Mouse (Mus musculus): Measurements from ENCODE around the gene 2210408I21Rik. TPM values are rescaled to one million over a fixed set of nuclear protein-coding genes. Genes with fewer than 3 reads are reported as not detected.

Gene 2210408I21Rik
- polyA plus RNA-seq, 1 experiment from 2014 or later = 8.0 TPM

GRCm38 (mm10) chr13:77208764-77209418, 73.6 kb downstream of the 2210408I21Rik start:
- Histone ChIP-seq H3K4me3 (replicated peaks) (no peak overlapping the region), H3K9me3 (replicated peaks) (no peaks in the 10 kb centered on the region), H3K36me3 (no peaks in the 10 kb centered on the region), H3K27me3 (no peaks in the 10 kb centered on the region), H3K27ac (no peak overlapping the region), H3K9ac (no peak overlapping the region), H3K4me1 (no peaks in the 10 kb centered on the region), H3K4me2 (no peak overlapping the region)
- WGBS = 82% methylated on average over 7 of the region's 7 CpGs
- no peak for ATAC-seq (replicated peaks; ENCODE audit: low FRiP score)

- ATAC-seq (replicated peaks; ENCODE audit: low FRiP score) = no peak
- Histone ChIP-seq H3K9ac (no peak overlapping the region), H3K9me3 (replicated peaks) (no peaks in the 10 kb centered on the region), H3K36me3 (no peaks in the 10 kb centered on the region), H3K4me3 (replicated peaks) (no peak overlapping the region), H3K27me3 (no peaks in the 10 kb centered on the region), H3K27ac (no peak overlapping the region), H3K4me1 (no peaks in the 10 kb centered on the region), H3K4me2 (no peak overlapping the region)
Measured at GRCm38 (mm10) chr13:77213196-77213595, 77.9 kb downstream of the 2210408I21Rik start.

DNA sequence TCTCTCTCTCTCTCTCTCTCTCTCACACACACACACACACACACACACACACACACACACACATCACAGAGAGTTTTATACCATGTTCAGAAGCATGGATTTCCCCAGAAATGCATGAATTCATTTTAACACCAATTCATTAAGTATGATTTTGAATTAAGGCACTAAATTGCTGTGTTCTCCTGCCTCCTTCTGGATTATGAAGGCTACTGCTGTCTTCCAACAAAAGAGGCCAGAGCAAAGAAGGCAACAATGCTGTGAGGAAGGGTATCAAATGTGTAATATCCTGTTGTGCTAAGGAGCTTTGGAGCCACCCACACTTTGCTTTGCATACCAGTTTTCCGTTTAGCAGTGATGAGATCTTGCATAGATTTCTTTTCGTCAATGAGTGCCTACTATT, 80.1 kb downstream of the 2210408I21Rik start:
- ATAC-seq (replicated peaks; ENCODE audit: low FRiP score) = no peak
- no peaks in the 10 kb centered on the region for H3K9me3 ChIP-seq (replicated peaks)
- H3K4me1 ChIP-seq = no peaks in the 10 kb centered on the region
- no peaks in the 10 kb centered on the region for H3K27me3 ChIP-seq
- no peak overlapping the region for H3K9ac ChIP-seq
- H3K4me2 ChIP-seq = no peak overlapping the region
- H3K4me3 ChIP-seq (replicated peaks) = no peak overlapping the region
- no peak overlapping the region for H3K27ac ChIP-seq
- WGBS = 74% methylated on average over 2 of the region's 2 CpGs
- no peaks in the 10 kb centered on the region for H3K36me3 ChIP-seq

DNA sequence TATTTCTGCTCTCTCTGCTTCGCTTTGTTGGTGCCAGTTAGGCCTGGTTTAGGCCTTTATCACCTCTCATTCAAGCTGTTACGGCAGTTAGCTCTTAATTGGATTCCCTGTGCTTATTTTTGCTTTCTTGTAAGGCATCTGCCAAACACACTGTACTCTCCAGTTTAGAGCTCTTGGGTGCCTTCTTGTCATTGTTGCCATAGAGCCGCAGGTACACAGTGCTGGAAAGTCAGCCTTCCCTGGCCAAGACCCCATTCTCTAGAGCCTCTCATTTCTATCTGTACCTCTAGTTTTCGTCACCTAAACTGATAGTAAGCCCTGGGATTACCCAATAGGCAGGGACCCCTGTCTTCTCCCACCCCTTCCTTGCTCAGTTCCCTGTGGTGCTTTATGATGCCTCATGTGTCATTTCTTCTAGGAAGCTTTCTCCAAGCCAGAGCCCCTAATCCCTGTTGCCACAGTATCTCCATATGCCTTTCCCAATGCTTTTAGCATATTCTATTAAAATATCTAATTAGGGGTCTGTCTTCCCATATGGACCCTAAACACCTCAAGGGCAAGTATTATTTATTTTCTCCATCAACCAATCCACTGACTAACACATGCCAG, 82.4 kb downstream of the 2210408I21Rik start:
- Histone ChIP-seq H3K27ac (no peak overlapping the region), H3K4me3 (replicated peaks) (no peak overlapping the region), H3K36me3 (no peaks in the 10 kb centered on the region), H3K4me2 (no peak overlapping the region), H3K9me3 (replicated peaks) (no peaks in the 10 kb centered on the region), H3K9ac (no peak overlapping the region), H3K27me3 (no peaks in the 10 kb centered on the region), H3K4me1 (no peaks in the 10 kb centered on the region)
- WGBS = 88% methylated on average over 4 of the region's 4 CpGs
- ATAC-seq (replicated peaks; ENCODE audit: low FRiP score) = no peak

DNA sequence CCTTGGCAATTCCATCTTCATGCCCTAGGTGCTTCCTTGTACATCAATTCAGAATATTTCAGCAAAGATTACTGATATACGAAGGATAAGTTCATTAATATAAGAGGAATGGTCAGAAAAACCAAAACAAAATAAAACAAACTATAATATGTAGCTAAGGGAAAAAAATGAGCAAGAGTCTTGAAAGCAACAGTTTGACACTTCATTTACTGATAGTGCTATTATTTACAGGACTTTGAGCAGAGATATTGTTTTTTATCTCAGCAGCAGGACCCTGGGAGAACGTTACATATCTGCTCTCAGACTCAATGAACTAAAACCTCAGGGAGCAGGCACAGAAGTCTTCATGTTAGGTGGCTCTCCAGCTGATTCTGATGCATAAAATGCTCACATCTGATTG, 85.7 kb downstream of the 2210408I21Rik start:
- H3K36me3 ChIP-seq = no peaks in the 10 kb centered on the region
- no peaks in the 10 kb centered on the region for H3K4me1 ChIP-seq
- no peak overlapping the region for H3K9ac ChIP-seq
- no peak overlapping the region for H3K4me2 ChIP-seq
- H3K27ac ChIP-seq = no peak overlapping the region
- H3K27me3 ChIP-seq = no peaks in the 10 kb centered on the region
- H3K9me3 ChIP-seq (replicated peaks) = no peaks in the 10 kb centered on the region
- 79% methylated on average over 2 of the region's 2 CpGs for WGBS
- no peak overlapping the region for H3K4me3 ChIP-seq (replicated peaks)
- no peak for ATAC-seq (replicated peaks; ENCODE audit: low FRiP score)

DNA sequence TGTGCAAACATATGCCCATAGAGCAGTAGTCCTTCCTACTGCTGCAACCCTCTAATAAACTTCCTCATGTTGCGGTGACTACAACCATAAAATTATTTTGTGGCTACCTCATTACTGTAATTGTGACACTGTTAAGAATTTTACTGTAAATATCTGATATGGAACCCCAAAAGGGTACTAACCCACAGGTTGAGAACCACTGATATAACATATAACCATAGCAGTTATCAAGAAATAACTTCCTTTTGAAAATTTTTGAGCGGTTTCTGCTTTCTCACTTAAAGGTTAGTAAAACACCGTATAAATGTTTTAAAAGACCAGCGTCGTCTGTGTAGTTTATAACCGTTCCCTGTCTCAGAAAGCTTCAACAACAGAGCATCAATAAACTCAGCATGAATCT, 121.2 kb downstream of the 2210408I21Rik start:
- Histone ChIP-seq H3K9ac (no peak overlapping the region), H3K9me3 (replicated peaks) (no peaks in the 10 kb centered on the region), H3K27ac (no peak overlapping the region), H3K4me2 (no peak overlapping the region), H3K36me3 (no peaks in the 10 kb centered on the region), H3K27me3 (no peaks in the 10 kb centered on the region), H3K4me1 (no peaks in the 10 kb centered on the region), H3K4me3 (replicated peaks) (no peak overlapping the region)
- WGBS = 73% methylated on average over 6 of the region's 6 CpGs
- no peak for ATAC-seq (replicated peaks; ENCODE audit: low FRiP score)

DNA sequence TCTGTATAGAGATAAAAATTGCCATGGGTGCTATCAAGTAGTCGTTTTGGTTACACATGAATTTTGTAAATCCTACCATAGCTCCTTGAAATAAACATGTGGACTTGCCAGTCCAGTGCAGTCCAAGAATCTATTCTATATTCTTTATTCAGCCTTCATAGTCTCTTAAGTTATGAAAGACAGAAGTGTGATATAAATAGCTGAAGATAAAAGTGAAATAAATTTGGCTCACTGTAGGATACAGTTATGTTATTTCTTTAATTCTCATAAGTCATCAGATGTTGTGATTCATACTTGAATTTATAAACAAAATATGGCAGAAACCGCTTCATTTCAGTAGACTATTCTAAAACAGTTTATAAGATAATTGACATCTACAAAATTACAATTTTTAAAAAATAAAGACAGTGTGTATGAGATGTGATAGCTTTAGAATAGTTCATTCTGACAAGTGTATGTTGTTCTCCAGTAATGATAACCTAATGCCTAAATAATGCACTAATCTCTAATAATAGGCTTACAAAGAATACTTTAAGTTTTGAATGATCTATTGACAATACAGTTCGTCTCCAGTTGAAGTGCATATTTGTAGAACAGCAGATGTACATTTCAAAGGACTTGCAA, 127.5 kb downstream of the 2210408I21Rik start:
- ATAC-seq (replicated peaks; ENCODE audit: low FRiP score) = no peak
- Histone ChIP-seq H3K27ac (no peak overlapping the region), H3K9me3 (replicated peaks) (no peaks in the 10 kb centered on the region), H3K4me2 (no peak overlapping the region), H3K4me3 (replicated peaks) (no peak overlapping the region), H3K9ac (no peak overlapping the region), H3K4me1 (no peaks in the 10 kb centered on the region), H3K36me3 (no peaks in the 10 kb centered on the region), H3K27me3 (no peaks in the 10 kb centered on the region)
- 61% methylated on average over 3 of the region's 3 CpGs for WGBS

- H3K9me3 ChIP-seq (replicated peaks) = no peaks in the 10 kb centered on the region
- no peak overlapping the region for H3K27ac ChIP-seq
- H3K27me3 ChIP-seq = no peaks in the 10 kb centered on the region
- peak; percentile 90 for ATAC-seq (replicated peaks; ENCODE audit: low FRiP score)
- no peak overlapping the region for H3K9ac ChIP-seq
- H3K4me2 ChIP-seq = no peak overlapping the region
- no peaks in the 10 kb centered on the region for H3K36me3 ChIP-seq
- no peak overlapping the region for H3K4me3 ChIP-seq (replicated peaks)
- no peaks in the 10 kb centered on the region for H3K4me1 ChIP-seq
- WGBS = 13% methylated on average over 7 of the region's 7 CpGs
Measured at GRCm38 (mm10) chr13:77263400-77264179, 128.2 kb downstream of the 2210408I21Rik start.

DNA sequence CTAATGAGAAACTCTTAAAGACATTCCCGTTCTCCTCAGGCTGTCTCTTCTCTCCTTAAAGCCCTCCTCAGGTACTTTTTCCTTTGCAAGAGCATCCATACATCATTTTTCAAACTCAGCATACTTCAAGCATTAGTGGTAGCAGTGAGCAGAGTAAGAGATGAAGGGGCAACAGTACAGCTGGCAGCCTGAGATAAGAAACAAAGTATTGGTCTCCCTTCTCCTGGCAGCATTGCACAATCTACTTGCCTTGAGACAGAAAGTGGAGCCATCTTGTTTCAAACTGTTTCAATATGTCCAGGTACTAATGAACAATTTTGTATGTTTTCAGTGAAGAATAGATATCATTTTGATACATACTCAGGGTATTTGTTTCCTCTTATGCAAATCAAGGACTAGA, 129.1 kb downstream of the 2210408I21Rik start:
- Histone ChIP-seq H3K9me3 (replicated peaks) (no peaks in the 10 kb centered on the region), H3K36me3 (no peaks in the 10 kb centered on the region), H3K9ac (no peak overlapping the region), H3K27ac (no peak overlapping the region), H3K4me2 (no peak overlapping the region), H3K4me1 (no peaks in the 10 kb centered on the region), H3K4me3 (replicated peaks) (no peak overlapping the region), H3K27me3 (no peaks in the 10 kb centered on the region)
- WGBS = 57% methylated on average over 1 of the region's 1 CpGs
- ATAC-seq (replicated peaks; ENCODE audit: low FRiP score) = no peak

- H3K9ac ChIP-seq = no peak overlapping the region
- no peak overlapping the region for H3K4me3 ChIP-seq (replicated peaks)
- ATAC-seq (replicated peaks; ENCODE audit: low FRiP score) = no peak
- no peak overlapping the region for H3K4me2 ChIP-seq
- no peaks in the 10 kb centered on the region for H3K27me3 ChIP-seq
- H3K27ac ChIP-seq = no peak overlapping the region
- H3K4me1 ChIP-seq = no peaks in the 10 kb centered on the region
- WGBS = 79% methylated on average over 3 of the region's 3 CpGs
- no peaks in the 10 kb centered on the region for H3K36me3 ChIP-seq
- H3K9me3 ChIP-seq (replicated peaks) = no peaks in the 10 kb centered on the region
Measured at GRCm38 (mm10) chr13:77275172-77275747, 139.9 kb downstream of the 2210408I21Rik start.

- H3K4me2 ChIP-seq = no peak overlapping the region
- H3K9me3 ChIP-seq (replicated peaks) = no peaks in the 10 kb centered on the region
- H3K27me3 ChIP-seq = no peaks in the 10 kb centered on the region
- peak overlapping the region; percentile 10; the same call in 1 of the 2 replicates for H3K27ac ChIP-seq
- H3K36me3 ChIP-seq = no peaks in the 10 kb centered on the region
- WGBS = 46% methylated on average over 7 of the region's 7 CpGs
- peak; percentile 93 for ATAC-seq (replicated peaks; ENCODE audit: low FRiP score)
- no peaks in the 10 kb centered on the region for H3K4me1 ChIP-seq
- H3K4me3 ChIP-seq (replicated peaks) = no peak overlapping the region
- no peak overlapping the region for H3K9ac ChIP-seq
Measured at GRCm38 (mm10) chr13:77278659-77279413, 143.5 kb downstream of the 2210408I21Rik start.
